Mouse (Mus musculus) embryonic facial prominence, embryonic 12.5 days (tissue): ENCODE results near the gene Slc4a8. TPM values are rescaled to one million over a fixed set of nuclear protein-coding genes. Genes with fewer than 3 reads are reported as not detected.

Experiments
- ATAC-seq: fragments of 200-750 bp; cut with Nextera tagmentation; 2 replicates; pipeline ENCODE4 v1.8.0; 2017; ENCODE audit not compliant: insufficient number of reproducible peaks, insufficient read depth, low FRiP score, low TSS enrichment
- H3K27ac ChIP-seq: fragments of 300-500 bp; sonication (generic); 2 replicates; pipeline ENCODE4 v1.5.1; 2016; ENCODE audit warnings: mild to moderate bottlenecking
- H3K27me3 ChIP-seq: fragments of 300-500 bp; sonication (generic); 2 replicates; pipeline ENCODE4 v1.6.1; 2016; ENCODE audit warnings: mild to moderate bottlenecking, moderate library complexity
- H3K36me3 ChIP-seq: fragments of 300-500 bp; sonication (generic); 2 replicates; pipeline ENCODE4 v1.6.1; 2016; ENCODE audit warnings: mild to moderate bottlenecking
- H3K4me1 ChIP-seq: fragments of 300-500 bp; sonication (generic); 2 replicates; pipeline ENCODE4 v1.6.1; 2016
- H3K4me2 ChIP-seq: fragments of 300-500 bp; sonication (generic); replicated peaks from 2 replicates; pipeline ENCODE4 v1.6.1; 2016; ENCODE audit warnings: mild to moderate bottlenecking, moderate library complexity
- H3K4me3 ChIP-seq: fragments of 300-500 bp; sonication (generic); 2 replicates; pipeline ENCODE4 v1.5.1; 2016; ENCODE audit warnings: mild to moderate bottlenecking
- H3K9ac ChIP-seq: fragments of 300-500 bp; sonication (generic); 2 replicates; pipeline ENCODE4 v1.6.1; 2016; ENCODE audit warnings: mild to moderate bottlenecking, moderate library complexity
- H3K9me3 ChIP-seq: fragments of 300-500 bp; sonication (generic); 2 replicates; pipeline ENCODE4 v1.6.1; 2016; ENCODE audit warnings: mild to moderate bottlenecking, moderate library complexity
- WGBS: fragments of 180-500 bp; shearing (Covaris S2); methylation state at CpG from one replicate; pipeline ENCODE4 v1.1.7; 2016; 5-methylcytosine and 5-hydroxymethylcytosine counted together
- polyA plus RNA-seq: library from polyadenylated mRNA; unstranded; fragments of >200 nt; fragmentation: Nextera tagmentation; extraction: Ambion mirVana; gene quantifications from 2 replicates; pipeline ENCODE4 v1.2.1, GENCODE M21; 2016

The Slc4a8 gene
- polyA plus RNA-seq, 1 experiment from 2014 or later, result 8.4 TPM

- Histone ChIP-seq H3K27ac (no peak overlapping the region), H3K4me1 (peaks cover 11% of the 10 kb centered on the region; the same call in 1 of the 2 replicates), H3K4me2 (no peak overlapping the region), H3K4me3 (no peak overlapping the region), H3K36me3 (no peaks in the 10 kb centered on the region), H3K9me3 (no peaks in the 10 kb centered on the region), H3K9ac (no peak overlapping the region), H3K27me3 (peaks cover 51% of the 10 kb centered on the region)
- no peak for ATAC-seq
- 82% methylated on average over 11 of the region's 11 CpGs for WGBS
Measured at GRCm38 (mm10) chr15:100727834-100728233, 33.7 kb upstream of the Slc4a8 start.

- no peak overlapping the region for H3K9ac ChIP-seq
- WGBS, result 26% methylated on average over 9 of the region's 9 CpGs
- no peak for ATAC-seq
Measured at GRCm38 (mm10) chr15:100728586-100728985, 33.0 kb upstream of the Slc4a8 start.

GRCm38 (mm10) chr15:100729281-100729985 is 32.1 kb upstream of the Slc4a8 start, which contains the start of gene Galnt6:
Galnt6 (minus strand) TSS chr15:100729376.
- Histone ChIP-seq H3K9me3 (no peaks in the 10 kb centered on the region), H3K4me2 (peak within 1 kb of the TSS; percentile 62), H3K4me1 (peaks cover 11% of the 10 kb centered on the region; the same call in 1 of the 2 replicates), H3K4me3 (peak within 1 kb of the TSS; percentile 39), H3K27ac (no peak within 1 kb of the TSS), H3K9ac (no peak within 1 kb of the TSS), H3K27me3 (peaks cover 52% of the 10 kb centered on the region), H3K36me3 (no peaks in the 10 kb centered on the region)
- WGBS, result 4% methylated on average over 54 of the region's 57 CpGs
- no peak for ATAC-seq

More at GRCm38 (mm10) chr15:100728586-100728985, 33.0 kb upstream of the Slc4a8 start:
- Histone ChIP-seq H3K36me3 (no peaks in the 10 kb centered on the region), H3K4me1 (peaks cover 11% of the 10 kb centered on the region; the same call in 1 of the 2 replicates), H3K4me2 (peak overlapping the region; percentile 62), H3K9me3 (no peaks in the 10 kb centered on the region), H3K27ac (no peak overlapping the region), H3K27me3 (peaks cover 52% of the 10 kb centered on the region), H3K4me3 (peak overlapping the region; percentile 39)

GRCm38 (mm10) chr15:100731081-100731480 is 30.5 kb upstream of the Slc4a8 start:
- Histone ChIP-seq H3K36me3 (no peaks in the 10 kb centered on the region), H3K4me1 (peaks cover 11% of the 10 kb centered on the region; the same call in 1 of the 2 replicates), H3K4me2 (no peak overlapping the region), H3K27me3 (peaks cover 52% of the 10 kb centered on the region), H3K4me3 (no peak overlapping the region), H3K9me3 (no peaks in the 10 kb centered on the region), H3K9ac (no peak overlapping the region), H3K27ac (no peak overlapping the region)
- no peak for ATAC-seq
- WGBS, result 40% methylated on average over 9 of the region's 9 CpGs

GRCm38 (mm10) chr15:100732580-100732979 is 29.0 kb upstream of the Slc4a8 start:
- Histone ChIP-seq H3K4me2 (no peak overlapping the region), H3K9me3 (no peaks in the 10 kb centered on the region), H3K36me3 (no peaks in the 10 kb centered on the region), H3K27me3 (peaks cover 46% of the 10 kb centered on the region), H3K4me1 (peaks cover 11% of the 10 kb centered on the region; the same call in 1 of the 2 replicates), H3K9ac (no peak overlapping the region), H3K27ac (no peak overlapping the region), H3K4me3 (no peak overlapping the region)
- no peak for ATAC-seq
- WGBS, result 16% methylated on average over 5 of the region's 5 CpGs

DNA sequence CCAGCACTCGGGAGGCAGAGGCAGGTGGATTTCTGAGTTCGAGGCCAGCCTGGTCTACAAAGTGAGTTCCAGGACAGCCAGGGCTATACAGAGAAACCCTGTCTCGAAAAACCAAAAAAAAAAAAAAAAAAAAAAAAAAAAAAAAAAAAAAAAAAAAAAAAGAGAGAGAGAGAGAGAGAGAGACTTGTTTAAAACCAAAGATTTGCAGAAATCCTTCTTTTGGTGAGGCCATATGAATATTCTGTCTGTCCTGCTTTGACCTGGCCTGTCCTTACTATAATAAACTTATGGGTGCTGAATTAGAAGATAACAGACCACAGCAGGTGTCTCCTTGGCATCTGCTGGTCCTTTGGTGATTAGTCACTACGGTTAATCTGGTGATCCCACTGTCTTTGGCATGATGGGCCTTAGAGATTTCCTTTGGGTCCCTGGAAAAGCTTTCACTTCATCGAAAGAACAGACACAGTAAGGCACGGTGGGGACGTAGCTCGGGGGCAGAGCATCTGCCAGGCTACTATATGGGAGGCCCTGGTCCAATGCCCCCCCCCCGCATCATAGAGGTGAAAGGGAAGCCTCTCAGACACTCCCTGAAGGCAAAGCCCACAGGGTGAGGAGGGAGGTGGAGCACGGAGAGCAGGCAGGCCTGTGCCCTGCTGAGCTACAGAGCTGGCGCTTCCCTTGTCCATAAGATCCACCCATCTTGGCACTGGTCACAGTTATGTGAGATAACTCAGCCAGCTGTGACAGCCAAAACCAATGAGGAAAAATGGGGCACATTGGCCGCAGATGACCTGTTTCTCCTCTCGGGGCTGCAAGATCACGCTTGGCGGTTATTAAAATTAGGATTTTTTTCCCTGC is 26.2 kb upstream of the Slc4a8 start:
- Histone ChIP-seq H3K9me3 (no peaks in the 10 kb centered on the region), H3K4me2 (no peak overlapping the region), H3K27ac (no peak overlapping the region), H3K4me1 (no peaks in the 10 kb centered on the region), H3K27me3 (peaks cover 18% of the 10 kb centered on the region), H3K9ac (no peak overlapping the region), H3K36me3 (no peaks in the 10 kb centered on the region), H3K4me3 (no peak overlapping the region)
- WGBS, result 88% methylated on average over 14 of the region's 15 CpGs
- no peak for ATAC-seq

DNA sequence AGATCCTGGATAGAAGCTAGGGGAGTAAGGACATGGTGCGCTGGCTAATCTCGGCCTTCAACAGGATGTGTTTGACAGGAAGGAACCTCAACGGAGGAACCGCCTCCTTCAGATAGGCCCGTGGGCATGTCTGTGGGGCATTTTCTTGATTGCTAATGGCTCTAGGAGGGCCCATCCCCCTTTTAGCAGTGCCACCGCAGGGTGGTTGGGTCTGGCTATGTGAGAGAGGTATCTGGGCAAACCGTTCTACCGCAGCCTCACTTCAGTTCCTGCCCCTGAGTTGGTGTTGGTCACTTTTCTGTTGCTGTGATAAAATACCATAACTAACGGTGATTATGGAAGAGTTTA is 25.6 kb upstream of the Slc4a8 start:
- Histone ChIP-seq H3K27me3 (peaks cover 12% of the 10 kb centered on the region), H3K4me1 (no peaks in the 10 kb centered on the region), H3K9me3 (no peaks in the 10 kb centered on the region), H3K36me3 (no peaks in the 10 kb centered on the region), H3K9ac (no peak overlapping the region), H3K4me3 (no peak overlapping the region), H3K4me2 (no peak overlapping the region), H3K27ac (no peak overlapping the region)
- ATAC-seq, result no peak
- WGBS, result 89% methylated on average over 9 of the region's 9 CpGs

- Histone ChIP-seq H3K9ac (no peak overlapping the region), H3K27ac (no peak overlapping the region), H3K9me3 (no peaks in the 10 kb centered on the region), H3K36me3 (no peaks in the 10 kb centered on the region), H3K4me2 (no peak overlapping the region), H3K4me1 (no peaks in the 10 kb centered on the region), H3K4me3 (no peak overlapping the region), H3K27me3 (0 out of 2 replicates have a peak, but pooled peaks cover 3% of the 10 kb centered on the region)
- 90% methylated on average over 3 of the region's 3 CpGs for WGBS
- no peak for ATAC-seq
Measured at GRCm38 (mm10) chr15:100737667-100738066, 23.9 kb upstream of the Slc4a8 start.

DNA sequence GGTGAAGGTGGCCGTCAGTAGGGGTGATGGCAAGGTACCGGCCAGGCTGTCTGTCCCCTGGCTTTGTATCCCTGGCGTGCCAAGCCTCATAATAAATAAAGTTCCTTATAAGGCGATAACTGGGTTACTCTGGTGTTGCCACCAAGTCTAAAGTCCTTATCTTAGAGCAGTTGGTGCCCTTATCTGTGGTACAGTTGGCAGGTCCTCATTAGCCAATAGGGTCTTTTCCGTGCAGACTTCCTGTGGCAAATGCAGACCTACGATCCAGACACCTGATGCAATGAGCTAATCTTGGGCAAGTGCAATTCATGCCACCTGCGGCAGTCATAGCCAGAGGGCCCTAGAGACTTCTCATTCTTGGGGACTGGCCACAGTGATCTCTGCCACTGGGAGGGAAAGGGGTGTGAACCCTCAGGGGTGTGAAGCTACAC is 23.2 kb upstream of the Slc4a8 start:
- no peaks in the 10 kb centered on the region for H3K9me3 ChIP-seq
- 82% methylated on average over 7 of the region's 7 CpGs for WGBS

GRCm38 (mm10) chr15:100739442-100739841 is 22.1 kb upstream of the Slc4a8 start:
- no peak overlapping the region for H3K27ac ChIP-seq
- H3K9me3 ChIP-seq, result no peaks in the 10 kb centered on the region
- no peak for ATAC-seq
- H3K4me3 ChIP-seq, result no peak overlapping the region
- no peak overlapping the region for H3K9ac ChIP-seq
- no peak overlapping the region for H3K4me2 ChIP-seq
- no peaks in the 10 kb centered on the region for H3K27me3 ChIP-seq
- no peaks in the 10 kb centered on the region for H3K36me3 ChIP-seq
- H3K4me1 ChIP-seq, result no peaks in the 10 kb centered on the region
- 86% methylated on average over 6 of the region's 6 CpGs for WGBS

More for the DNA sequence above, 23.2 kb upstream of the Slc4a8 start:
- Histone ChIP-seq H3K27me3 (no peaks in the 10 kb centered on the region), H3K4me3 (no peak overlapping the region), H3K9ac (no peak overlapping the region), H3K4me2 (no peak overlapping the region), H3K27ac (no peak overlapping the region), H3K36me3 (no peaks in the 10 kb centered on the region), H3K4me1 (no peaks in the 10 kb centered on the region)
- ATAC-seq, result no peak

GRCm38 (mm10) chr15:100743238-100743637 is 18.3 kb upstream of the Slc4a8 start:
- Histone ChIP-seq H3K9me3 (no peaks in the 10 kb centered on the region), H3K9ac (no peak overlapping the region), H3K27me3 (no peaks in the 10 kb centered on the region), H3K27ac (no peak overlapping the region), H3K4me3 (no peak overlapping the region), H3K36me3 (no peaks in the 10 kb centered on the region), H3K4me2 (no peak overlapping the region), H3K4me1 (peaks cover 6% of the 10 kb centered on the region)
- 89% methylated on average over 6 of the region's 6 CpGs for WGBS
- no peak for ATAC-seq
